Mouse (Mus musculus): ENCODE measurements around the gene Zfp74.

The Zfp74 gene

DNA sequence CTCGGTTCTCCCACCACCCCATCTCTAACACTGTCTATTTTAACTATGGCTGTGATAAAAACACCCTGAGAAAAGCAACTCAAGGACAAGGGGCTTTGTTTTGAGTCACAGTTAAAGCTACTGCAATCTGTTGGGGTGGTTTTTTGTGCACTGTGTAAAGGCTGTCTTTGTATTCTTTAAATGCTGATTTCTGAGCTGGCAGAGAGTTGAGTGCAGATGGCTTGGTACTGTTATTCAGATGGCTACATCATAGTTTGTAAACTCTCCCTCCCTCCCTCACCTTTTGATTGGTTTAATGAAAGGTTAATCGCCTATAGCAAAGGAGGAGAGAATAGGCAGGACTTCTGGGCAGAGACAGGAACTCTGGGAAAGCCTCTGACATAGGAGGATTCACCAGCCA lies 9.7 kb downstream of the Zfp74 start:
- in situ Hi-C loops (cut with MboI, MseI): no loop called here

DNA sequence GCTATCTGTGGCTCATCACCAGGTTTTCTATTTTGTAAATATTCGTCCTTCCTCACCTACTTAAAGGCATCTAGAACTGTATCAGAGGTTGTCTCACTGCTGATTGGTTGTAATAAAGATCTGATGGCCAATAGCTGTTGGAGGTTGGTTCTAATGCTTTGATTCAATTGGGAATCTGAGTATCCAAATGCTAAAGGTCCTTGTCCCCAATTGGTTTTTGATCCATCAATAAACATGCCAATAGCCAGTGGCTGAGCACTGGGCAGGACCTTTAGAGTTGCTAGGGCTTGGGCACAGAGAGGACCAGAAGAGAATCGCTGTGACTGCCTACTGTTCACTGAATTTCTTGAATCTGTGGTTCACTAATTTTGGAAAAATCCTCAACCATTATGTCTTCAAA lies 10.2 kb downstream of the Zfp74 start:
- in situ Hi-C loops (cut with MboI, MseI): no loop called here

DNA sequence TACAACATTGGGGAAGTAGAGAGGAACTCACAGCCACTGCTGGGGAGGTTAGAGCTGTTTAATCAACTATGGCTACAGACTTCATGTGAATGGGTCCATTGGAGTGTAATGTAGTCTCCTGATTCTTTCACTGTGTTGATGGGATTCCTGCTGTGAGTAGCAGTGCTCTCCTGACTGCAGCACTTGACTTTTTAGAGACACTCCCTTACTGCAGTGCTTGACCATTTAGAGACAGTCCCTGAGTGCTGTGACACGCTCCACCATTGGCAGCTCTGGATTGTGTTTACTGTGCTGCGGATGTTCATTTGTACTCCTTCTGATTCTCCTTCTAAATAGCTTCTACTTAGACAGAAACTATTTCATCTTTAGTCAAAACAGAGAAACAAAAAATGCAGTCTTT lies 11.1 kb downstream of the Zfp74 start:
- in situ Hi-C loops (cut with MboI, MseI): no loop called here

DNA sequence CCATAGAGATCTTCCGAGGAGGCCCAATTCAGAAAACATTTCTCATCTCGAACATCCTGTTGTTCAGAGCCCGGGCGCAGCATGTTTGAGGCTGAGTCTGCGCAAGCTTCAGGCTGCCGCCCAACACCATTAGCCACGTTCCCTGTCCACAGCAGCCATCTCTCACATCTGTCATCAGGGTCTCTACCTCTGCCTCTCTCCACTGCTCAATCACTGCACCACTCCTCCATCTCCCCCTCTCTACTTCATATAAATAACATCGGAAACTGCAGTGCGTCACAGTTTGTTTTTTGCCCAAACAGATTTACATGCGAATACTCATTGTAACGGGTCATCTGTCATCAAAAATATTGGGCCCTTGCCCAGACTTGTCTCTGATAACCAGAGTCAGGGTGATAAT lies 12.9 kb downstream of the Zfp74 start:
- in situ Hi-C loops (cut with MboI, MseI): no loop called here

DNA sequence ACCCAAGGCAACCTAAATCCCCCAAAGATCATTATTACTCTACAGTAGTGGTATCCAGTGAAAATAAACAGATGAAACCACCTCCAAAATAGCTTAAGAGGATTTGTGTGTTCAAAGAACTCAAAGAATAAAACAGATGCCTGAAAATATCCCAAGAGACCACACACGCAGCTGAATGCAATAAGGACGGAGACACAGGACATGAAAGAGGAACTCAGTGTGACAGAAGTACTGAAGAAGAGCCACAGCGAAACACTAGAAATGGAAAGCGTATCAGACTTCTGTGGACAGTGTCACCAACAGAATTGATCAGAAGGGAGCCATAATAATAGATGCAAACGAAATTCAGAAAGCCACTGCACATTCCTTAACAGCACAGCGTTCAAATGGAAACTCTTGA lies 15.0 kb downstream of the Zfp74 start:
- in situ Hi-C loops (cut with MboI, MseI): no loop called here

DNA sequence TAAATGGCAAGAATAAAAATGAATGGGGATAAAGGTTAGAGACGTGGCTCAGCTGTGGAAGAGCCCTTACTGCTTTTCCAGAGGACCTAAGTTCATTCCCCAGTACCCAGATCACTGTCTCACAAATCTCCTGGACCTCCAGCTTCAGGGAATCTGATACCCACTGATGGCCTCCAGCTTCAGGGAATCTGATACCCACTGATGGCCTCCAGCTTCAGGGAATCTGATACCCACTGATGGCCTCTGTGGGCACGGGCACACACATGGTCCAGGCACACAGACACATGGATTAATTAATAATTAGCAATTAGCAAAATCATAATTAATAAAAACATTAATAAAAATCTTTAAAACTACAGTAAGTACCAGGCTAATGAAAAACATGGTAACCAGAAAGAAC lies 31.1 kb downstream of the Zfp74 start:
- in situ Hi-C loops (cut with MboI, MseI): no loop called here

DNA sequence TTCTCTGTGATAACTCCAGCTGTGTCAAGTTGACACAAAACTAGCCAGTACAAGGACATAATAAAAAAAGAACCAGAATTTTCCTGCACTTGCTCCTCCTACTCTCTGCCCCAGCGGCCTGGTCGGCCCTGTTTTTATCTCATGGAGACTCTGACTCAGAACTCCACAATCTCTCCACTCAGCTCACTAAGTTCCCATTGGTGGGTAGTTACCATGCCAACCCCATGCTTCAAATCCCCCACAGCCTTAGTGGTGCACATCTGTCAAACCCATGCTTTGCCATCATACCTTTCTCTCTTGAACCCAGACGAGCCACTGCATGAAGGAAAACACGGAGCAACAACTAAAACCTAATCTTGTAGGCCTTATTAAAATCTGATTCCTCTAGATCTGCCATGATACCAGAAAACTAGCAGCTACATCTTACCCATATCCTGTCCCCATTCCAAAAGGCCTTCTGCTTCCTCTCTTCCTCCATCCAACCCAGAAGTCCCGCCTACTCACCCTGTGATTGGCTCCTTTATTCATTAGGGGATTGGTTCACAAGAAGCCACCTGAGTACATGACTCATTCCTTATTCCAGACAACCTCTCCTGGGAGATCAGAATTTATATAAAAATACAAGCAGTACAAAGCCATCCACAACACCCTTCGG lies 32.3 kb downstream of the Zfp74 start:
- in situ Hi-C loops (cut with MboI, MseI): no loop called here

DNA sequence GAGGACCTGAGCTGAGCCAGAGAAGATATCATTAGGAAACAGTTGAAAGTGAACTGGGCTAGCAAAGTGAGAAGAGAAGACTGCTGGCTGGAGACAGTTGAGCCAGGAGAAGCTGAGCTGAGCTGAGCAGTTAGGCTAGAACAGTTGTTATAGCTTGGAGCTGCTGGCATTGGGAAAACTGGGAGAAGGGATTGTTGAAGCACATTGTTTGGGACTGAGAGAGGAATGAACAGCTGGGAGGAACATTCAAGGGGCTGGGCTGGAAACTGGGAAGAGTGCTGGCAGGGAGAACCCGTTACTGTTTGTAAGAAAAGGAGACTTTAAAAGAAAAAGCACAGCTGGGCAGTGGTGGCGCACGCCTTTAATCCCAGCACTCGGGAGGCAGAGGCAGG lies 35.8 kb downstream of the Zfp74 start:
- in situ Hi-C loops (cut with MboI, MseI): no loop called here

DNA sequence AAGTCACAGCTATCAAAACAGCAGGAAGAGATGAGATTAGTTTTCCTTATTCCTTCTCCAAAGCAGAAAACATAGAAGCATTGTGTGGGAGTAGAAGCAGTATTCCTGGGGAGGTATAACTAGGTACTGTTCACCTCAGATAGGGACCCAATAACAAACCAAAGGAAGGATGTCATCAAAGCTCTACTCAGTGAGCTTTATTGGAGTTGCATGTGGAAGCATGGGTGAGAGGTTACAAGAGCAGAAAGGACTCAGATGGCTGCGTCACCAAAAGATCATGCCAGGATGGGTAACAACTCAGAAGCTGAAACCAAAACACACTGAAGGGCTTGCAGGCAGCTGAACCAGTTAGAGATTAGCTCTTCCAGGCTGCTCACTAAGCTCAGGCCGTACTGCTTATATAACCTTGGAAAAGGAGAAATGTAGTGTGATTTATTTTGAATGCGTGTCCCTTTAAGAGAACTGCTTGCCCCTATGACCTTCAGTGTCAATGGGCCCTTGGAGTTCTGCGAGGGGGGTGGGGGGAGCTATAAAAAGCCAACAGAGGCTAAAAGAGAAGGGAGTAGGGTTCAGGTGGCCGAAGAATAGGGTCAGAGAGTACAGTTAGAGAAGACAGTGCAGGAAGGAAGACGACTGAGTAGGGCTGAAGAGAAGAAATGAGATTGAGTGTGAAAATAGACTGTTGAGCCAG lies 36.4 kb downstream of the Zfp74 start:
- in situ Hi-C loops (cut with MboI, MseI): no loop called here

DNA sequence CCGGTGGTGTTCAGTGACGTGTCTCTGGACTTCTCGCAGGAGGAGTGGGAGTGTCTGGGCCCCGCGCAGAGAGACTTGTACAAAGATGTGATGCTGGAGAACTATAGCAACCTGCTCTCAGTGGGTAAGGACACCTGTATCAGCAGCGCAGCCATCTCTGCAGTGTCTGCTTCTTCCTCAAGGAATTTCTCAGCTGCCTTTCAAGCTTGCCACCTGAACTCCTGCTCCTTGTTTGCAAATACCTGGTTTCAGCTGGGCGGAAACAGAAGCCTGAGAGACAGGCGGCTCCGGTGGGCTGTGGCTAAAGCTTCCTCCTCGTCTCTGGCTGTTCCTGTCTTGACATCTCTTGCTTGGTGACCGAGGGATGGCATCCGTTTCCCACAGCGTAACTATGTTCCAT lies 41.7 kb downstream of the Zfp74 start:
- in situ Hi-C loops (cut with MboI, MseI): no loop called here

DNA sequence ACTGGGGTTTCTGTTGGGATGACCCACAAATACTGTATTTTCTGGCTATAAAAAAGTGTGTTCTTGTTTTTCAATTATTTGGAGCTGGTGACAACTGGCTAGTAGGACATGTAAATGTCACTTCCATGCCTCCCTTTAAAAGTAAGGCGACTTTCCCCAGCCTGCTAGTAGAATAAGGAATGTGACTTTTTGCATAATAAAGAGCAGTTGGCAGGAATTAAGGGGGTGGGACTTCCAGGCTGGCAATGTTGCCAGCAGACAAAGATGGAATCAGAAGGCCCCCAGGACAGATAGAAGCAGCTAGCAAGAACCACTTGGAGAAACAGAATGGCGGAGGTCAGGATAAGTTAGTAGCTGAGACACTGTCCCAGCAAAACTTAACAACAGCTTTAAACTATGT lies 43.6 kb downstream of the Zfp74 start:
- in situ Hi-C loops (cut with MboI, MseI): no loop called here

DNA sequence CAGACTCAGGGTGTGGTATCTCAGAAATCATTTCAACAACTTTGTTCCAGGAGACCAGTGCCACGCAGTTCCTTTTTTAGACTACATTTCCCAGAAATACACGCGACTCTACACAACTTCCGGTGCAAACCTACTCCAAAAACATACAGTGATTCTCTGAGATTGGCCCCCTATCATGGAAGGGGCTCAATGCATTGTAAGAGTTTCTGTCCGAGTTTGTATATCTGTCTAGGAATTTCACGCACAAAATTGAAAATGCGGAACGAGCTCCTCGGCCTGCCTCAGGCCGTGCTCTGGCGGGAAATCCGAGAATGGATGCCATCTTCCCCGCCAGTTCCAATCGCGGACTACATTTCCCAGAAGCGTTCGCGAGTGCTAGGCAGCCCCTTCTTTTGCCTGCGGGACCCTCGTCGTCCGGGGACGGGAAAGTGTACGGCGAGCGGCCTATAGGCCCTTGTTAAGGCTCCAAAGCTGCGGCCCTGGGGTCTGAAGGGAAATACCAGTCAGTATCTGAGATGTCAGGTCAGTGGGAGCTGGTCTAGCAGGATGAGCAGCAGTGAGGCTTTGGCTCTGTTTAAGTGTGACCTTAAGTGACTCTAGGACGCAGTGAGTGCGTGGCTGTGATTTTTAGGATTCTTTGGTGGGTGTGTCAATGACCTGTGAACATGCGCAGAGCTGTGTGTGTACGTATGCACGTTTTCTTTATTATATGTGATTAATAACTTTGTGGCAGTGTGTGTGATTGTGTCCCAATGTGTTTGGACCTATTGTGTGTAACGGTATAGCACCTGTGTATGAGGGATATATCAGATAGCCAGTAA lies 45.5 kb downstream of the Zfp74 start, which contains the start of gene Zfp383:
Gene Zfp383 (plus strand): TSS at position 94 of the 821 bp plus-strand sequence.
- in situ Hi-C loops (cut with MboI, MseI): loop anchor here in 1 of 2 experiments (10.0 kb wide), 1 partner anchor 54 kb away; the partner anchor contains the start of genes Zfp420 and Zfp940

DNA sequence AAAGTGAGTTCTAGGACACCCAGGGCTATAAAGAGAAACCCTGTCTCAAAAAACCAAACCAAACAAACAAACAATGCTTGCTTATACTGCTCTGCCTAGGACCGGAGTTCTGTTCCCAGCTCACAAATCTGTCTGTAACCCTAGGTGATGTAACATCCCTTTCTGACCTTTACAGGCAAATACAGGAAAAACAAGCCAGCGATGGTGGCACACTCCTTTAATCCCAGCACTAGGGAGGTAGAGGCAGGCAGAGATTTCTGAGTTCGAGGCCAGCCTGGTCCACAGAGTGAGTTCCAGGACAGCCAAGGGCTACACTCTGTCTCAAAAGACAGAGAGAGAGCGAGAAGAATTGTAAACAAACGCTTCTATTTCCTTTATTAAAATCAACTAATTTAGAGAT lies 46.7 kb downstream of the Zfp74 start:
- in situ Hi-C loops (cut with MboI, MseI): loop anchor here in 1 of 2 experiments (10.0 kb wide), 1 partner anchor 52 kb away; the partner anchor contains the start of genes Zfp420 and Zfp940

DNA sequence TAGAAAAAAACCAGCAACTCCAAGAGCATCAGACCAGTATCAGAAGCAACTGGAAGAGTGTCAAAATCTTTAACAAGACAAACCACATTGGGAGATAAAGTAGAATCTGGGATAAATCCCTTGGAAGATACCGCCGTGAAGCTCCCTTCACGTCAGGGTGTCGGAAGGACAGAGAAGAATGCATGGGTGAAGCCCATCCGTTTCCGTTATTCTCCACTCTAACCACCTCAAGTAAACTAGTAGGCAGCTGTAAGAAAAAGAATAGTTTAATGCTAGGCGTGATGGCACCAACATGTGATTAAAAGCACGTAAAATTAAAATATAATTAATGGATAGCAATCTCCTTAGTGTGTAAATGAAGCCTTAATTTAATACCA lies 47.2 kb downstream of the Zfp74 start:
- in situ Hi-C loops (cut with MboI, MseI): loop anchor here in 1 of 2 experiments (10.0 kb wide), 1 partner anchor 52 kb away; the partner anchor contains the start of genes Zfp420 and Zfp940

DNA sequence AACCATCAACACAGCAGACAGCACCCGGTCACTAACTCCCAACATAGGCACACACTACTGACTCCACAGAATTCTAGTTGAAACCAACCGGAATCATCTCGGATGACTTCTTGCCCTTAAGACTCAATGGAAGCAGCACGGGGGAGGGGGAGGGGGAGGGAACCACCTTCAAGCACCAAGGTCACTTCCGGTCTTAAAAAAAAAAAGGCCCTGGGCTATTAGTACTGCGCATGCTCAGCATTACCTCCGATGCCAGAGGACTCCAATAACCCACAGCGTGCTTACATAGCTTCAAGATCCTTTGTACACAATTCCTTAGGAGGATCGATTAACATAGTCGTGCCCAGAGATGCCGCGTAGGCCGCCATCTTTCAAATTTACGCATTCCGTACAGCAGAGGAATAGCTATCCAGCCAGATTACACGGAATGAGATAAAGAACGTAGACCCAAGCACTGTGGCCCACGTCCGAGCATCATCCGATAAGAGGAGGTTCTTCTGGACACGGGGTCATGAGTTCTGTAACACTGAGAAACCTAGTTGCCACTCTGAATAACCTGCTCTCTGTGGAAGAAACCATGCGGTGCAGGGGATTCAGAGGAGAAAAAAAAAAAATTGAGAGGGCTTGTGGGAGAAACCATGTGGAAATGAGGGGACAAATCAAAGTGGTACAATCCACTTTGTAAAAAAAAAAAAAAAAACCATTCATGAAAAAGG lies 47.8 kb downstream of the Zfp74 start, which contains the start of gene Zfp27:
Gene Zfp27 (minus strand): TSS at position 607 of the 716 bp plus-strand sequence.
- in situ Hi-C loops (cut with MboI, MseI): loop anchor here in 1 of 2 experiments (10.0 kb wide), 1 partner anchor 51 kb away; the partner anchor contains the start of genes Zfp420 and Zfp940

DNA sequence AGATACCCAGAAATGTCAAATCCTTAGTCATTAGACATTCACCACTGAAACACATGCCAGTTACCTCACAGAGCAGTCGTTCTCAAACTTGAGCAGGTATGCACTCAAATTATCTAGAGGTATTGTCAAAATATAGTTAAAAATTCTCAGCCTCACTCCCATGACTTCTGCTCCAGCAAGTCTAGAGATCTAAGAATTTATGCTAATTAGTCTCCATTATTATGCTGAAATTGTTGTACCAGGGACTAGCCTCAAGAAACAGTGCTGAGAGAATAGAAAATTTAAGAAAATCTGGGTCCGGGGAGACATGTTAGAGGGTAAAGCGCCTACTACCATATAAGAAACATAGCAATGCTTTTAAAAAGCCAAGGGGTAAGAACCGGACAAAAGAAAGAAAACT lies 49.8 kb downstream of the Zfp74 start:
- in situ Hi-C loops (cut with MboI, MseI): loop anchor here in 1 of 2 experiments (10.0 kb wide), 1 partner anchor 49 kb away; the partner anchor contains the start of genes Zfp420 and Zfp940

DNA sequence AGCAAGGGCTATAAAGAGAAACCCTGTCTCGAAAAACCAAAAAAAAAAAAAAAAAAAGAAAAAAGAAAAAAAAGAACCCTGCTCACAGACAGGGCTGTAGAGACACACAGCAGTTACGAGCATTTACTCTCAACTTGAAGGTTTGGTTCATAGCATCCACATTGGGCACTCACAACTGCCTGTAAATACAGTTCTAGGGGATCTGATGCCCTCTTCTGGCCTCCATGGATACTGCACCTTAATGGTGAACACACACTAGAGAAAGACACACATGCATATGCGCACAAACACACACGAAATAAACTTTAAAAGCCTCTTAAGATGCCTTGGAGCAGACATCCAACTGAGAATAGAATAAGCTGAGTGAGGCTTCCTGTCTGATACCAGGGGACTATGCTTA lies 55.5 kb downstream of the Zfp74 start:
- in situ Hi-C loops (cut with MboI, MseI): no loop called here

DNA sequence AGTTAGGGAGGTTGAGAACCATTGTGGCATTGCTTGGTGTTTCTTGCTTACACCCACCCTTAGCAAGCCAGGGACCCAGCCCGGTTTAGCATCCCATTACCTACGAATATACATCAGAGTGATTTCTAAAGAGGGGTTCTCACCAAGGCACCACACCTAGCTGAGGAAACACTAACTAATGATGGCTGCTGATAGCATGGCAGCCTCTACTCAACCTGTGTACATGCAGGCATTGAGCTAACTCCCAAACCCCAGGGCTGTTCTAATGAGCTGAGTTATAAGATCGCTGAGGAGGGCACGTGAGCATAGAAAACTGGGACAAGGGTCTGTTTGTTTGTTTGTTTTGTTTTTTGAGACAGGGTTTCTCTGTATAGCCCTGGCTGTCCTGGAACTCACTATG lies 61.1 kb downstream of the Zfp74 start:
- in situ Hi-C loops (cut with MboI, MseI): no loop called here

DNA sequence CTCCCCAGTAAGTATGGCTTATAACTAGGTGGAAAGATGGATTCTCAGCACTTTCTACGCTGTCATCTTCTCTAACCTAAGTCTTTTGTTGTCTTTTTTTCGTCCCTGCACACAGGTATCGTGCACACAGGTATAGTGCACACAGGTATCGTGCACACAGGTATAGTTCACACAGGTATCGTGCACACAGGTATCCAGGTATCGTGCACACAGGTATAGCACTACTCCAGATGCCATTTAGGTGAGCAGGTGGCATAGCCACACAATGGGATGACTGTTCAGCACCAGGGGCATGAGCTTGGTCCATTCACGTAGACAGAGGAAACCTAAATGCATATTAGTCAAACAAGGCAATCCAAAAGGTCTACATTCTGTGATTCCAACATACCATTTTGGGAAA lies 63.4 kb downstream of the Zfp74 start:
- in situ Hi-C loops (cut with MboI, MseI): no loop called here

DNA sequence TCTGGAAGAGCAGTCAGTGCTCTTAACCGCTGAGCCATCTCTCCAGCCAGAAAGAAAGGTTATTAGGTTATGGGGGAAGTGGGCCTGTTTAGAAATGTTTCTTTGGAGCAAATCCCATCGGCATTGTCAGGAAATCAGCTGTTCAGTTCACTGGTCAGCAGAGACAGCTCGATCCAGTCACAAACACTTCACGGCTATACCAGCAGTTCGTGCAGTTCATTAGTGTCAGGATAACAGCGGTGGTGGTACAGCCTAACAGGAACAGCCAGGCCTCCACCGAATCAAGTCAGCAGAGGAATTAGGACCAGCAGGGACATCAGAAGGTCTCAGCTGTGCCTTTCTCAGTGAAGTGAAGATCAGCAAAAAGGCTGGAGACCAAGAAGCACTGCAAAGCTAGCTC lies 73.0 kb downstream of the Zfp74 start:
- in situ Hi-C loops (cut with MboI, MseI): no loop called here

Measured in T-helper 17 cell (primary cell).